10 mouse cellular contexts compared by ENCODE assay signal in the genomic region with DNA sequence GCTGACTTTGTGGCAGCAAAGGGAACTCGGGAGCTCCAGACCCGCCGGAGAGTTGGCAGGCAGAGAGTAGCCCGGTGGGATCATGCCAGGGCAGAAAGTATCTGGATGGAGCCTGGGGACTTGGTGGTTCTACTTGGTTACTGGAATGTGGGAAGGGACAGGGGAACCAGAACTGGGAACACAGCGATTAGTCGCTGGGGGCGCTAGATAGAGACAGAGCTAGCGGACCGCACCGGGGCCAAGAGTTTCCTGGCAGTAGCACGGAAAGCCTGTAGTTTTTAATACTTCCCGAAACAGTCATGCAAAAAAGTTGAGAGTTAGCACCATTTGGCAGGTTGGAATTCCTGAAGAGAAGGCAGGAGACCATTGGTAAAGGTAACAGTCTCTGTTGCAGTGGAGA. TPM values are rescaled to one million over a fixed set of nuclear protein-coding genes. Genes with fewer than 3 reads are reported as not detected.
A peak's percentile ranks its signal among the peaks of the same experiment; 100 is the strongest.
DNase-seq lines count a peak whose midpoint lies in the region; ATAC-seq and TF ChIP-seq lines count a peak whose summit lies in the region.
"Had no signal": no experiment of that assay in that cellular context is flagged by ENCODE, and none has a peak within 500 bp of the region (broad histone marks: within the 10 kb centered on the region; RNA-seq: fewer than 3 reads in every experiment).

No protein-coding gene starts in this region.

- H3K4me2 ChIP-seq in intestine, postnatal 0 days (replicated peaks; ENCODE audit: low read depth): no peak overlapping the region
- H3K4me2 ChIP-seq in intestine, embryonic 15.5 days (replicated peaks): no peak overlapping the region
- peak overlapping the region; percentile 33 for H3K4me2 ChIP-seq in kidney, embryonic 16.5 days (replicated peaks; ENCODE audit: low read depth, low read length)
- H3K4me2 ChIP-seq: limb, embryonic 13.5 days had no signal

- no peak overlapping the region for H3K27ac ChIP-seq in intestine, postnatal 0 days (ENCODE audit: low read depth, low read length)
- H3K27ac ChIP-seq in intestine, embryonic 15.5 days: no peak overlapping the region
- peak overlapping the region; percentile 63; the same call in 1 of the 2 replicates for H3K27ac ChIP-seq in kidney, embryonic 16.5 days (ENCODE audit: low read length)
- H3K27ac ChIP-seq: limb, embryonic 13.5 days had no signal

- TF ChIP-seq CTCF in intestine, postnatal 0 days (IDR thresholded peaks at IDR 0.05; ENCODE audit: low read depth): peak; percentile 55

- no peaks in the 10 kb centered on the region for H3K27me3 ChIP-seq in intestine, postnatal 0 days (replicated peaks; ENCODE audit: control insufficient read depth, insufficient read depth, low read length)
- no peaks in the 10 kb centered on the region for H3K27me3 ChIP-seq in intestine, embryonic 15.5 days (replicated peaks)
- peaks cover 3% of the 10 kb centered on the region; the same call in 1 of the 2 replicates for H3K27me3 ChIP-seq in kidney, embryonic 16.5 days (ENCODE audit: insufficient read depth, low read length)
- H3K27me3 ChIP-seq: limb, embryonic 13.5 days had no signal

- peak; percentile 65 for DNase-seq in adrenal gland, postnatal 14 days
- no peak for DNase-seq in Muller cell, postnatal 12 days (ENCODE audit: inconsistent ontology term)
- DNase-seq in layer of hippocampus, postnatal 14 days (ENCODE audit: low spot score in 2 of 2): no peak

- H3K4me1 ChIP-seq in intestine, postnatal 0 days (replicated peaks; ENCODE audit: control insufficient read depth, insufficient read depth, low read length): 0 out of 2 replicates have a peak, but pooled peaks cover 4% of the 10 kb centered on the region
- no peaks in the 10 kb centered on the region; the same call in 1 of the 2 replicates for H3K4me1 ChIP-seq in intestine, embryonic 15.5 days (replicated peaks)
- H3K4me1 ChIP-seq in kidney, embryonic 16.5 days (ENCODE audit: insufficient read depth, low read length): peaks cover 4% of the 10 kb centered on the region

- H3K9ac ChIP-seq in intestine, postnatal 0 days (ENCODE audit: low read depth, low read length): no peak overlapping the region
- H3K9ac ChIP-seq in intestine, embryonic 15.5 days: no peak overlapping the region
- no peak overlapping the region for H3K9ac ChIP-seq in kidney, embryonic 16.5 days (replicated peaks; ENCODE audit: low read length)
- H3K9ac ChIP-seq: limb, embryonic 13.5 days had no signal

- H3K4me3 ChIP-seq in intestine, postnatal 0 days (ENCODE audit: low read depth, low read length): no peak overlapping the region
- no peak overlapping the region for H3K4me3 ChIP-seq in intestine, embryonic 15.5 days (replicated peaks)
- H3K4me3 ChIP-seq in kidney, embryonic 16.5 days (ENCODE audit: low read length): peak overlapping the region; percentile 15; the same call in 1 of the 2 replicates
- H3K4me3 ChIP-seq: limb, embryonic 13.5 days had no signal

- H3K36me3 ChIP-seq in intestine, postnatal 0 days (ENCODE audit: control insufficient read depth, insufficient read depth): no peaks in the 10 kb centered on the region
- H3K36me3 ChIP-seq in intestine, embryonic 15.5 days: no peaks in the 10 kb centered on the region
- no peaks in the 10 kb centered on the region for H3K36me3 ChIP-seq in kidney, embryonic 16.5 days (ENCODE audit: insufficient read depth, low read length)
- H3K36me3 ChIP-seq: limb, embryonic 13.5 days had no signal

- ATAC-seq in intestine, postnatal 0 days: no peak
- no peak for ATAC-seq in intestine, embryonic 15.5 days
- peak; percentile 96 for ATAC-seq in erythroid progenitor cell, adult 5-6 weeks (replicated peaks; ENCODE audit: low FRiP score, poor library complexity, severe bottlenecking)
- no peak for ATAC-seq in kidney, embryonic 16.5 days (ENCODE audit: low FRiP score, low TSS enrichment)
- ATAC-seq in megakaryocyte progenitor cell, adult 5-6 weeks (replicated peaks; ENCODE audit: poor library complexity): peak; percentile 73

- 22% methylated on average over 12 of the region's 12 CpGs for WGBS in intestine, postnatal 0 days
- WGBS in intestine, embryonic 15.5 days: 20% methylated on average over 12 of the region's 12 CpGs
- 15% methylated on average over 12 of the region's 12 CpGs for WGBS in kidney, embryonic 16.5 days

- no peaks in the 10 kb centered on the region for H3K9me3 ChIP-seq in intestine, postnatal 0 days (ENCODE audit: control insufficient read depth)
- no peaks in the 10 kb centered on the region for H3K9me3 ChIP-seq in intestine, embryonic 15.5 days
- H3K9me3 ChIP-seq in kidney, embryonic 16.5 days (ENCODE audit: low read length): no peaks in the 10 kb centered on the region
- H3K9me3 ChIP-seq: limb, embryonic 13.5 days had no signal

RNA-seq across cellular contexts. Expression of gene Pde12, which starts 5.7 kb away (rescaled TPM):
- polyA plus RNA-seq in intestine, postnatal 0 days (2015; fragmentation: Nextera tagmentation; extraction: Ambion mirVana): 6.9 and 7.6 TPM in 2 replicates
- polyA plus RNA-seq in intestine, embryonic 15.5 days (2015; fragmentation: Nextera tagmentation; extraction: Ambion mirVana): 10.1 and 10.2 TPM in 2 replicates
- total RNA-seq in adrenal gland, postnatal 14 days (2021): 9.0 and 10.1 TPM in 2 replicates
- 2.2 and 5.4 TPM in 2 replicates for total RNA-seq in erythroid progenitor cell, adult 5-6 weeks (2015; ENCODE audit: low replicate concordance)
- total RNA-seq in erythroid progenitor cell, adult 5-6 weeks (2017; ENCODE audit: low replicate concordance): 5.9 and 7.4 TPM in 2 replicates
- polyA plus RNA-seq in kidney, embryonic 16.5 days (2015; fragmentation: Nextera tagmentation; extraction: Ambion mirVana): 10.4 and 10.6 TPM in 2 replicates
- total RNA-seq in megakaryocyte progenitor cell, adult 5-6 weeks (2015): 15.4 and 15.8 TPM in 2 replicates
- total RNA-seq in megakaryocyte progenitor cell, adult 5-6 weeks (2017): 12.3 and 13.6 TPM in 2 replicates
- total RNA-seq in layer of hippocampus, postnatal 14 days (2021): 1 to 10 TPM; 7.8 to 8.7 TPM

RNA-seq across cellular contexts. Expression of gene Dnah12, which starts 17.7 kb away (rescaled TPM):
- polyA plus RNA-seq in intestine, postnatal 0 days (2015; fragmentation: Nextera tagmentation; extraction: Ambion mirVana): 0.05 and 0.08 TPM in 2 replicates
- 0.05 and 0.08 TPM in 2 replicates for polyA plus RNA-seq in intestine, embryonic 15.5 days (2015; fragmentation: Nextera tagmentation; extraction: Ambion mirVana)
- not detected in 2 replicates for total RNA-seq in adrenal gland, postnatal 14 days (2021)
- 1.4 TPM in 1 of 2 replicates, not detected in the other for total RNA-seq in erythroid progenitor cell, adult 5-6 weeks (2015; ENCODE audit: low replicate concordance)
- under 0.01 TPM in 1 of 2 replicates, not detected in the other for total RNA-seq in erythroid progenitor cell, adult 5-6 weeks (2017; ENCODE audit: low replicate concordance)
- polyA plus RNA-seq in kidney, embryonic 16.5 days (2015; fragmentation: Nextera tagmentation; extraction: Ambion mirVana): 0.14 and 0.21 TPM in 2 replicates
- 0.49 and 0.64 TPM in 2 replicates for total RNA-seq in megakaryocyte progenitor cell, adult 5-6 weeks (2015)
- total RNA-seq in megakaryocyte progenitor cell, adult 5-6 weeks (2017): 0.21 and 0.47 TPM in 2 replicates
- total RNA-seq in layer of hippocampus, postnatal 14 days (2021): 1 to 10 TPM in 1 of 2 experiments, under 1 TPM in 1; 0.62 to 1.0 TPM
- polyA plus RNA-seq: stomach, embryonic 14.5 days had no signal

RNA-seq across cellular contexts. Expression of gene Arf4, which starts 37.5 kb away (rescaled TPM):
- 640 and 727 TPM in 2 replicates for polyA plus RNA-seq in intestine, postnatal 0 days (2015; fragmentation: Nextera tagmentation; extraction: Ambion mirVana)
- polyA plus RNA-seq in intestine, embryonic 15.5 days (2015; fragmentation: Nextera tagmentation; extraction: Ambion mirVana): 592 and 625 TPM in 2 replicates
- 190 and 198 TPM in 2 replicates for total RNA-seq in adrenal gland, postnatal 14 days (2021)
- 95.1 and 143 TPM in 2 replicates for total RNA-seq in erythroid progenitor cell, adult 5-6 weeks (2015; ENCODE audit: low replicate concordance)
- 17.3 and 44.2 TPM in 2 replicates for total RNA-seq in erythroid progenitor cell, adult 5-6 weeks (2017; ENCODE audit: low replicate concordance)
- polyA plus RNA-seq in kidney, embryonic 16.5 days (2015; fragmentation: Nextera tagmentation; extraction: Ambion mirVana): 589 and 630 TPM in 2 replicates
- 361 and 398 TPM in 2 replicates for total RNA-seq in megakaryocyte progenitor cell, adult 5-6 weeks (2015)
- total RNA-seq in megakaryocyte progenitor cell, adult 5-6 weeks (2017): 88.2 and 105 TPM in 2 replicates
- 100 to 1,000 TPM; 145 to 150 TPM for total RNA-seq in layer of hippocampus, postnatal 14 days (2021)

Comparison
In these comparisons a context has a peak if more than half of its experiments do, and no peak if none do; other contexts are left out.
1. ATAC-seq: peak in erythroid progenitor cell, adult 5-6 weeks (single experiment) and megakaryocyte progenitor cell, adult 5-6 weeks (single experiment); none in intestine, postnatal 0 days (single experiment), intestine, embryonic 15.5 days (single experiment) and kidney, embryonic 16.5 days (single experiment).